Mouse (Mus musculus) hindbrain, embryonic 14.5 days (tissue): Measurements from ENCODE around the gene B4galnt3. TPM values are rescaled to one million over a fixed set of nuclear protein-coding genes. Genes with fewer than 3 reads are reported as not detected.
A peak's percentile ranks its signal among the peaks of the same experiment; 100 is the strongest.
"Not testable (repeated sequence)": the region's sequence is repeated elsewhere in the genome, so short reads cannot be mapped to it uniquely, and the experiment has no call there.

Source experiments
- ATAC-seq: fragments of 200-750 bp; cut with Nextera tagmentation; 2 replicates; pipeline ENCODE4 v1.8.0; 2017; ENCODE audit warnings: moderate number of reproducible peaks, mild to moderate bottlenecking, moderate TSS enrichment, moderate library complexity; ENCODE audit not compliant: low FRiP score
- DNase-seq: peaks from one replicate; pipeline ENCODE4 v3.0.0-alpha.2; 2015; ENCODE audit warnings: low spot score
- H3K27ac ChIP-seq: fragments of 300-500 bp; sonication (generic); 2 replicates; pipeline ENCODE4 v1.5.1; 2014; ENCODE audit warnings: mild to moderate bottlenecking, moderate library complexity
- H3K27me3 ChIP-seq: fragments of 300-500 bp; sonication (generic); 2 replicates; pipeline ENCODE4 v1.6.1; 2014; ENCODE audit warnings: mild to moderate bottlenecking, low read length, mixed read lengths; ENCODE audit not compliant: control insufficient read depth, insufficient read depth
- H3K36me3 ChIP-seq: fragments of 300-500 bp; sonication (generic); replicated peaks from 2 replicates; pipeline ENCODE4 v1.6.1; 2014; ENCODE audit not compliant: control insufficient read depth, insufficient read depth
- H3K4me1 ChIP-seq: fragments of 300-500 bp; sonication (generic); replicated peaks from 2 replicates; pipeline ENCODE4 v1.6.1; 2014; ENCODE audit warnings: antibody characterized with exemption, low read length, mixed read lengths; ENCODE audit not compliant: control insufficient read depth, insufficient read depth
- H3K4me2 ChIP-seq: fragments of 300-500 bp; sonication (generic); replicated peaks from 2 replicates; pipeline ENCODE4 v1.6.1; 2014; ENCODE audit warnings: mild to moderate bottlenecking, moderate library complexity
- H3K4me3 ChIP-seq: fragments of 300-500 bp; sonication (generic); replicated peaks from 2 replicates; pipeline ENCODE4 v1.5.1; 2014; ENCODE audit warnings: mild to moderate bottlenecking, low read length
- H3K9ac ChIP-seq: fragments of 300-500 bp; sonication (generic); 2 replicates; pipeline ENCODE4 v1.6.1; 2014
- H3K9me3 ChIP-seq: fragments of 300-500 bp; sonication (generic); 2 replicates; pipeline ENCODE4 v1.6.1; 2016; ENCODE audit warnings: low read length; ENCODE audit not compliant: control insufficient read depth
- WGBS: fragments of 180-500 bp; shearing (Covaris S2); extraction: QIAGEN DNeasy Blood & Tissue Kit; methylation state at CpG from one replicate; pipeline ENCODE4 v1.1.7; 2014; 5-methylcytosine and 5-hydroxymethylcytosine counted together
- polyA plus RNA-seq: library from polyadenylated mRNA; unstranded; fragments of >200 nt; fragmentation: Nextera tagmentation; extraction: Ambion mirVana; gene quantifications from 2 replicates; pipeline ENCODE4 v1.2.1, GENCODE M21; 2014

The B4galnt3 gene
- polyA plus RNA-seq, 1 experiment from 2014 or later: 0.09 TPM

DNA sequence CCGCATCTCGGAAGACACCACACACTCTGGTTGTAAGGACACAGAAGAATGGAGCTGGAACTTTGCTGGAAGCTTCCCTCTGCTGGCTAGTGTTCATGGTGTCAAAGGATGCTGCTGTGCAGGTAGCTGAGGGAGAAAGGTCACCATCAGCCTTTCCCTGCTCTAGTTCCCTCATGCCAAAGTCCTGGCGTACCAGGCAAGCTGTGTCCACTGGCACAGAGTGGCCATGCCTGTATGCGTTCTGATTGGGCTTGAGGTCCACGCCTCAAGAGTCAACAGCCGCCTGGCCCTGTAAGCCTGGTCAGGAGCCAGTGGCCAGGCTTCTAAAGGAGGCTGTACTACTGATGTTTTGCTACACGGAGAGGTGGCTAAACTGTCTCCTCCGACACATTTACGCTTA lies 15.0 kb upstream of the B4galnt3 start:
- Histone ChIP-seq H3K4me3 (no peak overlapping the region), H3K4me1 (no peaks in the 10 kb centered on the region), H3K4me2 (no peak overlapping the region), H3K9me3 (no peaks in the 10 kb centered on the region), H3K9ac (no peak overlapping the region), H3K36me3 (no peaks in the 10 kb centered on the region), H3K27me3 (no peaks in the 10 kb centered on the region), H3K27ac (no peak overlapping the region)
- ATAC-seq (no peak), DNase-seq (no peak)
- WGBS: 79% methylated on average over 9 of the region's 9 CpGs

DNA sequence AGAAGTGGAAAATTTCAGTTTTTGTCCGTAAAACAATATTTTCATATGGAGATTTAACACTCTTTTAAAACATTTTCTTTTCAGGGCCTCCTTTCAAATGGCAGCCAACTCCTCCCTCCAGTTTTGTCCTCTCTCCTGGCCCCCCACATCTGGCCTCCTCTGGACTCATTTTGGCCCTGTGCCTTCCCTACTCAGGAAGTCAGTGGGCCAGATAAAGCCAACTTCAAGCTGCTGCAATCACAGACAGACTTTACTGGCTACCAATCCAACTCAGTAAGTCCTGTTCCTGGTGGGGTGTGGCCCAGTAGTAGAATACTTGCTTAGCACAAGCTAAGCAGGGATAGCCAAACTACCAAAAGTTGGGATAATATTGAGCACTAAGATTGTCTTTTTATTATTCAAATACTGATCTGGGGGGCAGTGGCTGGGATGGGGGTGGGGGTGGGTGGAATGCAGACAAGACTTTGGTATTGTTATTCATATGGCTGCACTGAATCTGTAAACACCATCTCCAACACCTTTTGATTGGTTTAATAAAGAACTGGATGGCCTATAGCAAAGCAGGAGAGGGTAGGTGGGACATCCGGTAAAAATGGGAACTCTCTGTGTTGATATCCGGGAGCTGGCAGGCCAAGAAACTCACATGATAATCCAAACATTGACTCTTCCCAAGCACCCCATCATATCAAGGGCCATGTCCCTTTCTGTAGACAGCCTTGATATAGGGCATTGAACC lies 12.7 kb upstream of the B4galnt3 start:
- Histone ChIP-seq H3K9me3 (no peaks in the 10 kb centered on the region), H3K27me3 (no peaks in the 10 kb centered on the region)
- 87% methylated on average over 3 of the region's 3 CpGs for WGBS

DNA sequence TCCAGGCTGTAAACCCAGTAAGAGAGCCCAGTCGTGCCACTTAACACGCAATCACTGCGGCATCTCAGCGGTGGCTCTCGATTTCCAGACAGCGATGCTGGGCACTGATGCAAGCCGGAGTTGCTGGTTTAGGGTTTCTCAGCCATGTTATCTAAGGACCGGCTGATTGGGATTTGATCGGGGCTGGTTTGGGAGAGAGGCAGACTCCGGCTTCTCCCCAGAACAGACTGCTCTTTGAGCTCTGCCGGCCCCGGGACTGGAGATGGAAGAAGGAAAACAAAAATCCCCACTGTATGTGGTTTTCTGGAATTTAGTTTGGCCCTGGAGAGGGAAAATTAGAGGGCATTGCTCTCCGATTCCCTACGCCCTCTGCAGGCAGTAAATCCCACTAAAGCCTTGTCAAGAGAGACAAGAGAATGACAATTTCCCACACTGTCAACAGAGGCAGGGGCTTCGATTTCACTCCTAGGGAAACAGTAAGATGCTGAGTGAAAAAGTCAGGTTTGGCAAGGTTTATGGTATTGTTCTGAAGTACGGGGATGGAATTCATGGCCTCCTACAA lies 8.5 kb upstream of the B4galnt3 start:
- H3K9ac ChIP-seq: no peak overlapping the region

More for the DNA sequence above, 12.7 kb upstream of the B4galnt3 start:
- no peak for DNase-seq
- H3K4me3 ChIP-seq: no peak overlapping the region
- no peaks in the 10 kb centered on the region for H3K4me1 ChIP-seq
- H3K4me2 ChIP-seq: no peak overlapping the region
- no peaks in the 10 kb centered on the region for H3K36me3 ChIP-seq
- H3K9ac ChIP-seq: no peak overlapping the region
- no peak overlapping the region for H3K27ac ChIP-seq
- no peak for ATAC-seq

GRCm38 (mm10) chr6:120301137-120301536 lies 6.8 kb upstream of the B4galnt3 start:
- Histone ChIP-seq H3K36me3 (no peaks in the 10 kb centered on the region), H3K4me1 (no peaks in the 10 kb centered on the region), H3K27me3 (peaks cover 2% of the 10 kb centered on the region; the same call in 1 of the 2 replicates), H3K4me3 (no peak overlapping the region), H3K4me2 (no peak overlapping the region), H3K27ac (no peak overlapping the region), H3K9me3 (no peaks in the 10 kb centered on the region), H3K9ac (no peak overlapping the region)
- no peak for ATAC-seq
- DNase-seq: peak; percentile 72
- WGBS: 32% methylated on average over 6 of the region's 6 CpGs

More for the DNA sequence above, 8.5 kb upstream of the B4galnt3 start:
- Histone ChIP-seq H3K27ac (no peak overlapping the region), H3K4me1 (no peaks in the 10 kb centered on the region), H3K9me3 (no peaks in the 10 kb centered on the region), H3K27me3 (no peaks in the 10 kb centered on the region), H3K4me2 (peak overlapping the region; percentile 42), H3K36me3 (no peaks in the 10 kb centered on the region), H3K4me3 (no peak overlapping the region)
- ATAC-seq: no peak
- no peak for DNase-seq
- 30% methylated on average over 16 of the region's 16 CpGs for WGBS

DNA sequence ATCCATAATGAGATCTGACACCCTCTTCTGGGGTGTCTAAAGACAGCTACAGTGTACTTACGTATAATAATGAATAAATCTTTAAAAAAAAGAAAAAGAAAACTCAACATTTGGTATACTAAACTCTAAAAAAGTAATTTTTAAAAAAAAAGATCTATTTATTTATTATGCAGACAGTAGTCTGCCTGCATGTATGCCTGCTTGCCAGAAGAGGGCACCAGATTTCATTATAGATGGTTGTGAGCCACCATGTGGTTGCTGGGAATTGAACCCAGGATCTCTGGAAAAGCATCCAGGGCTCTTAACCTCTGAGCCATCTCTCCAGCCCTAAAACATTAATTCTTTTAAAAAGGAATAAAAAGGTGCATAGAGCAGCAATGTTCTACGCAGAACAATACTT lies 2.2 kb upstream of the B4galnt3 start:
- DNase-seq, ATAC-seq, H3K9ac ChIP-seq, H3K36me3 ChIP-seq, H3K4me3 ChIP-seq, H3K4me1 ChIP-seq, H3K4me2 ChIP-seq, H3K9me3 ChIP-seq, H3K27ac ChIP-seq: not testable (repeated sequence)
- peaks cover 33% of the 10 kb centered on the region for H3K27me3 ChIP-seq
- 95% methylated on average over 2 of the region's 2 CpGs for WGBS

GRCm38 (mm10) chr6:120294785-120295133 lies 400 bp upstream of the B4galnt3 start:
- Histone ChIP-seq H3K9me3 (no peaks in the 10 kb centered on the region), H3K4me1 (peaks cover 4% of the 10 kb centered on the region; the same call in 1 of the 2 replicates), H3K4me3 (peak overlapping the region; percentile 57), H3K9ac (peak overlapping the region; percentile 53), H3K4me2 (peak overlapping the region; percentile 99), H3K36me3 (no peaks in the 10 kb centered on the region), H3K27me3 (peaks cover 33% of the 10 kb centered on the region), H3K27ac (no peak overlapping the region)
- WGBS: 3% methylated on average over 16 of the region's 16 CpGs
- no peak for DNase-seq
- peak; percentile 64; the same call in 1 of the 2 replicates for ATAC-seq

GRCm38 (mm10) chr6:120291396-120292009 lies 2.9 kb downstream of the B4galnt3 start:
- Histone ChIP-seq H3K27ac (no peak overlapping the region), H3K9ac (no peak overlapping the region), H3K27me3 (peaks cover 33% of the 10 kb centered on the region), H3K4me1 (peaks cover 4% of the 10 kb centered on the region; the same call in 1 of the 2 replicates), H3K4me3 (no peak overlapping the region), H3K36me3 (no peaks in the 10 kb centered on the region), H3K4me2 (no peak overlapping the region), H3K9me3 (no peaks in the 10 kb centered on the region)
- WGBS: 88% methylated on average over 7 of the region's 7 CpGs
- ATAC-seq (no peak), DNase-seq (no peak)

DNA sequence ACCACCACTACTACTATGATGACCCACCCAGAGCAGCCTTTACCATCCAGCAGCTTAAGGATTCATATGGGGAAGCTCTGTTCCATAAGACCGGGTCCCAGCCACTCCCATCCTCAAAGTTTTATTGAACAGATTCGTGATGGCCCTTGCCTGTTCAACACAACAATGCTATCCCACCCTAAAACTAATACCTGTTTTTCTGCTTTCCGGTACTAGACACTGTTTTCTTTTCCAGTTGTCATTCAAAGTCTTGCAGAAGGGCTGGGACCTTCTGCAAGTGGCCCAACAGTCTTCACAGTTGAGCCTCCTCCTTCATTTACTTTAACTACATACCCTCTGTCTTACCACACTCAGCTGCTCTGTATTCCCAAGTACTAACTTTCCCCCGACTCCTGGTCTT lies 4.9 kb downstream of the B4galnt3 start:
- H3K4me2 ChIP-seq: no peak overlapping the region
- H3K27me3 ChIP-seq: peaks cover 20% of the 10 kb centered on the region
- H3K9me3 ChIP-seq: no peaks in the 10 kb centered on the region
- H3K9ac ChIP-seq: no peak overlapping the region
- ATAC-seq: no peak
- H3K36me3 ChIP-seq: no peaks in the 10 kb centered on the region
- H3K4me3 ChIP-seq: no peak overlapping the region
- 89% methylated on average over 4 of the region's 4 CpGs for WGBS
- H3K4me1 ChIP-seq: no peaks in the 10 kb centered on the region; the same call in 1 of the 2 replicates
- no peak for DNase-seq
- no peak overlapping the region for H3K27ac ChIP-seq

DNA sequence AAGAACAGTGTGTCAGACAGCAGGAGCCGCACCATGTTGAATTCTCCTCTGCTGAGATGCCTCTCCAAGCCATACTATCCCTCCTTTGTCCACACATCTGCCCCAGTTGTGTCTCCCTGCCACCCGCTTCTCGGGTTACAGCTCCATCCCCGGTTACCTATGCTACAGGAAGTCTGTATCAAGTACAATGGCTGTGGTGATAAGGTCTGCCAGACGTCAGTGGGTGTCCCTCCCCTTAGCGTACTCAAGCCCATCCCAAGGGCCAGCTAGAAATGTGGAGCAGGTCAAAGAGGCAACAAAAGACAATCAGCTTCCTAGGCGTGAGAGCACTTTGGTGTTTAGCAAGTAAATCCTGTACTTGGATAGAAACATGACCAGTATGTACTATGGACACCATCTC lies 5.8 kb downstream of the B4galnt3 start:
- no peaks in the 10 kb centered on the region for H3K4me1 ChIP-seq
- 42% methylated on average over 7 of the region's 7 CpGs for WGBS
- peaks cover 14% of the 10 kb centered on the region for H3K27me3 ChIP-seq
- H3K4me2 ChIP-seq: no peak overlapping the region
- H3K36me3 ChIP-seq: no peaks in the 10 kb centered on the region
- H3K9ac ChIP-seq: no peak overlapping the region
- no peaks in the 10 kb centered on the region for H3K9me3 ChIP-seq
- DNase-seq: no peak
- H3K27ac ChIP-seq: no peak overlapping the region
- no peak overlapping the region for H3K4me3 ChIP-seq
- ATAC-seq: no peak
